Mouse (Mus musculus): ENCODE measurements around the gene Zfp280c. TPM values are rescaled to one million over a fixed set of nuclear protein-coding genes. Genes with fewer than 3 reads are reported as not detected.

Gene Zfp280c
- total RNA-seq (2021) = 10 to 100 TPM; 17.5 to 19.8 TPM
- long read RNA-seq, full-length matches to known transcripts = 1 of 5 reads
- long read RNA-seq, partial matches to known transcripts = 0 of 5 reads
- long read RNA-seq, other reads (novel, unspliced or antisense) = 4 of 5 reads

DNA sequence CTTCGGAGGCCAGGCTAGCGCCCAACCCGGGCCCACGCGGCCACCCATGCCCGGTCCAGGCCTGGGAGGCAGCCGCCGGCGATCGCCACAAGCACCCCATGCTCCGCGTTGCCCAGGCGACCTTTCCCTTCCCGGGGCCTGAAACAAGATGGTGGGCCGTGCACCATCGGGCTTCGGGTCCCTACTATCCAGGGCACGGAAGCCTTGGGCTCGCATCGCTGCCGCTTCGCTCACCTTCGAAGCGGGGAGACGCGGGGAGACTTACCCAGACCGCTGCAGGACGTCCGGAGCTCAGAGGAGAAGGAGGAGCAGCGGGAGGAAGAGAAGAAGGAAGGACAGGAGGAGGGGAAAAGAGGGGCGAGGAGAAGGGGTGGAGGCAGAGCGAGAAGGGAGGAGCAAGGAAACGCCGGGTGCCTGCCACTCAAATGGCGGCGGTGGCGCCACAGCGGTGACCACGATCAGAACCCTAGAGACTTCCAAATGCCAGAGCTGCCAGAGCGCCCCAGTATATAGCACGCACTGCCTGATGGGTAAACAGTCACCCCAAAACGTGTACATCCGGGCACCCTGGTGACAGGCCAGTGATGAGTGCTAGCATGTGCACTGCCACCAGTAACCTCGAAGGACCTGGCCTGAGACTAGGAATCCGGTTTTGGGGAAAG lies at the start of gene Zfp280c:
TSS of gene Zfp280c (minus strand) at position 406 of the 662 bp plus-strand sequence.
- DNase-seq (ENCODE audit: low spot score in 2 of 2) = peak; percentile 58 to 71

GRCm38 (mm10) chrX:48637032-48637431 lies 42.7 kb upstream of the Zfp280c start:
- no peak for DNase-seq (ENCODE audit: low spot score in 2 of 2)

- DNase-seq (ENCODE audit: low spot score in 2 of 2) = no peak
Measured at GRCm38 (mm10) chrX:48624054-48624420, 29.7 kb upstream of the Zfp280c start.

- peak; percentile 79 to 85 for DNase-seq (ENCODE audit: low spot score in 2 of 2)
Measured at GRCm38 (mm10) chrX:48623379-48624053, 29.2 kb upstream of the Zfp280c start, which contains the start of gene Slc25a14. Slc25a14 (plus strand) TSS chrX:48623413.

DNA sequence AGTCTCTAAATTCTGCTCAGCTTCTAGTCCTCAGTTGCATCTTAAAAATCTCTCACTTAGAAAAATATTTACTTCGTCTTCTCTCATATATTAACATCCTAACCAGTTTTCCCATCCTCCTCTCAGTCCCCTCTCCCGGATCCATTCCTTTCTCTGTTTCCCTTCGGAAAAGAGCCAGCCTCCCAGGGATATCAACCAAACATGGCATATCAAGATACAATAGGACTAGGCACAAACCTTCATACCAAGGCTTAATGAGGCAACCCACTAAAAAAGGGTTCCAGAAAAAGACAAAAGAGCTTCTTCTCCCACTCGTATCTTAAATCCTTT lies 28.7 kb upstream of the Zfp280c start:
- no peak for DNase-seq (ENCODE audit: low spot score in 2 of 2)

GRCm38 (mm10) chrX:48604872-48605271 lies 10.6 kb upstream of the Zfp280c start:
- DNase-seq (ENCODE audit: low spot score in 2 of 2) = no peak

DNA sequence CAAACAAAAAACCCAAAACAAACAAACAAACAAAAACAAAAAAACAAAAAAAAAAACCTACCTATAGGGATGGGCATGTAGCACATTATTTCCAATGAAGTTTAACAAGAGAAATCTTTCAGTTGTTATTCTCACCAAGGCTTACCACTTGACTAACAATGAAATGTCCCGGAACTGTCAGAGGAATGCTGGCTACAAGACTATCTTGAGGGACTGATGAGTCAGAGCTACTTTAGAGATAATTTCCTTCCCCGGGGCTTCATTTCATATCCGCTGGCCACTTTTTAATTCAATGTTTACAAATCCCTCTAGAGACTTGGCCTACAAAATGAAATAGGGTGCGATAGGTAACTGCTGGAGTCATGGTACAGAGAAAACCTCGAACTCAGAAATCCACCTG lies 2.6 kb upstream of the Zfp280c start:
- no peak for DNase-seq (ENCODE audit: low spot score in 2 of 2)

DNA sequence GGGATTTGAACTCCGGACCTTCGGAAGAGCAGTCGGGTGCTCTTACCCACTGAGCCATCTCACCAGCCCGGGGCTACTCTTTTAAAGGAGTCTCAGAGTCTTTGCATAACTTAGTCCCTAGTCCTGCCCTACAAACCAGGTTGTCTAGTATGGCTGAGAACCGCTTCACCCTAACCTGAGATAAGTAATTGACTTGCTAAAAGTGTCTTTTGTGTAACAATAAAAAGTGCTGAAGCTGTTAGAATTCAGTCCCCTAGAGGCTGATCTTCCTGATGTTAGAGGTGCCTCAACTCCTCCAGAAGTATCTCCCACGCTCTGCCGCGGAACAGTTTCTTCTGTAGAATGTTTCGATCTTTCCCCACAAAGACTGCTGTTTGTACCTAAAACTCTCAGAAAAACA lies 1.7 kb upstream of the Zfp280c start:
- no peak for DNase-seq (ENCODE audit: low spot score in 2 of 2)

- peak in 1 of 2 experiments; percentile 1 for DNase-seq (ENCODE audit: low spot score in 2 of 2)
Measured at GRCm38 (mm10) chrX:48593721-48594098, 594 bp downstream of the Zfp280c start.

GRCm38 (mm10) chrX:48583332-48583731 lies 11.0 kb downstream of the Zfp280c start:
- no peak for DNase-seq (ENCODE audit: low spot score in 2 of 2)

DNA sequence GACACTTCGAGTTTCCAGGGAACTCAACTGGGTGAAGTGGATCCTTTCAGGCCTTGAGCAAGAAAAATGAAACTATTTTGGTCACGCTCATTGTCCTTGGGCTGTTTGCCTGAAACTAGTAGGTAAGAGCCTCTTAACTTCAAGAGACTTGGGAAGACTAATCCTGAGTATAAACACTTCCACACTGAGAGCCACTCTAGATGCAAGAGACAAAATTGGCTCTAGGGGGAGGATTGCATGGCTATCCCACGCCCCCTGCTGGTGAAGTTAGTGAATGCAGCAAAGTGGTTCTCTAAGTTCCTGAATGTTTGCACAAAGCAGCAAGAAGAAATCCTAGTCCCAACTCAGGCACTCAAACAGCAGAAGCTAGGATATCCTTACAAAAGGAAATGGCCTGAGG lies 62.1 kb downstream of the Zfp280c start:
- DNase-seq (ENCODE audit: low spot score in 2 of 2) = peak; percentile 38 to 83

GRCm38 (mm10) chrX:48526435-48526834 lies 67.9 kb downstream of the Zfp280c start:
- no peak for DNase-seq (ENCODE audit: low spot score in 2 of 2)

DNA sequence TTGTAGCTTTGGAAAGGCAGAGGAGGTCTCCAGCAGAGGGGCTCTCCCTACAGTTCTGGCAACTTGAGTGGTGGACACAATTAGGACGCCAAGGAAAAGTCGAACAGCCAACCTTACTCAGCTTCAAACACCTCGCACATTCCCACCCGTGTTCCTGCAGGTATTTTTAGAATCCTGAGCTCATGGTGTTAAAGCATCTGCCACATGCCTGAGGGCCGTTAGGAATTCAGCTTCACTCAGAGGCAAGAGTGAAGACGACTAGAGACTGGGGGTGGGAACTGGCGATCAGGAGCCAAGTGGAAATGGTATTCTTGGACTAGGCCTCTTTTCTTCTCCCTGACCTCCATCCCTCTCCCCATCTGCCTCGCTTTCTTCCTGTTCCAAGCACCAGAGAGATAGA lies 68.4 kb downstream of the Zfp280c start:
- no peak for DNase-seq (ENCODE audit: low spot score in 2 of 2)

GRCm38 (mm10) chrX:48525332-48525731 lies 69.0 kb downstream of the Zfp280c start:
- no peak for DNase-seq (ENCODE audit: low spot score in 2 of 2)

- DNase-seq (ENCODE audit: low spot score in 2 of 2) = no peak
Measured at GRCm38 (mm10) chrX:48523512-48523911, 70.8 kb downstream of the Zfp280c start.

DNA sequence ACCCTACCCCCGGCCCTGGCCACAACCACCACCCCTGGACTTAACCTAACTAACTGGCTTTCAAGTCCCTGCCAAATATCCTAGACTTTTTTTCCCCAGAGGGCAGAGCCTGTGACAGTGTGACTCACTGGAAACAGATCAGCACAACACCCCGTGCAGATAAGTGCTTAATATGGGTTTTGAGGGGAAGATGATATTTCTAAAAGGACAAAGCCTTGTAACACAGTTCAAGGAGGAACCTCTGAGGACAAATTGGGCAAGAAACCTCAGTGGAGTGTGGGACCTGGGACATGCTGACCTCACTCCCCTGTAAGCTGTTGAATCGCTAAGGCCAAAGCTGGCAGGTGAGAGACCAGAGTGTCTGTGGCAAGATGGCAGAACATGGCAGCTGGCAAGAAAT lies 72.7 kb downstream of the Zfp280c start:
- no peak for DNase-seq (ENCODE audit: low spot score in 2 of 2)

DNA sequence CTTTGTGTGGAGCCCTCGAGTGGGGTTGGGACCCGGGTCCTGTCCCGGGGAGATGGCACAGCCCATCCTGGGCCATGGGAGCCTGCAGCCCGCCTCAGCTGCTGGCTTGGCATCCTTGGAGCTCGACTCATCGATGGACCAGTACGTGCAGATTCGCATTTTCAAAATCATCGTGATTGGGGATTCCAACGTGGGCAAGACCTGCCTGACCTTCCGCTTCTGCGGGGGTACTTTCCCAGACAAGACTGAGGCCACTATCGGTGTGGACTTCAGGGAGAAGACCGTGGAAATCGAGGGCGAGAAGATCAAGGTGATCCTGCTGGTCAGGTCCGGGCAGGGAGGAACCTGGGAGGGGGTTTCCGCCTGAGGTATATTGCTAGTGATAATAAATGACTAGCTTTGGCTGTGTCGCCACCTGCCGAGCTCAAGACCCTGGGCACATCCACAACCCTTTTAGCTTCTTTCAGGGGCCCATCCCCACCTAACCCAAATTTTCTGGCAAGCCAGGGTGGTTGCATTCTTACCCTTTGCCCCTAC lies 74.7 kb downstream of the Zfp280c start:
- DNase-seq (ENCODE audit: low spot score in 2 of 2) = no peak

- peak; percentile 35 to 63 for DNase-seq (ENCODE audit: low spot score in 2 of 2)
Measured at GRCm38 (mm10) chrX:48518808-48519548, 75.3 kb downstream of the Zfp280c start, which contains the start of gene Rab33a. Rab33a (plus strand) TSS chrX:48519285.

- DNase-seq (ENCODE audit: low spot score in 2 of 2) = peak in 1 of 2 experiments; percentile 34
Measured at GRCm38 (mm10) chrX:48518211-48518807, 76.0 kb downstream of the Zfp280c start.

DNA sequence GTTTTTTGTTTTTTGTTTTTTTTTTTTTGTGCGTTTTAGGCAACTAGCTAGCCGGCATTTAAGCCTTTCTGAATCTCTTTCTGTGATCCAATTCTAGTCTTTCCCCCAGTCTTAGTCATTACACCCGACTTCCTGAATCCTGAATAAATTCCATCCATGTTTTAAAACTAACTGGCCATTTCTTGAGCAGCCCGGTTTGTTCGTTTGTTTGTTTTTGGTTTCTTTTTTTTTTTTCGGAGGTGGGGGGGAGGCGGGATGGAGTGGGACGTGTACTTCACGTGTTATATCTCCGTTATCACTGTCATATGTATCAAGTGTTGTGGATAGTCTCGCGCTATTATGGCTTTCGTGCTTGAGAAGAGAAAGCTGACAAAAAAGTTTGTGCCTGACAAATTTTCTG lies 80.5 kb downstream of the Zfp280c start:
- no peak for DNase-seq (ENCODE audit: low spot score in 2 of 2)

DNA sequence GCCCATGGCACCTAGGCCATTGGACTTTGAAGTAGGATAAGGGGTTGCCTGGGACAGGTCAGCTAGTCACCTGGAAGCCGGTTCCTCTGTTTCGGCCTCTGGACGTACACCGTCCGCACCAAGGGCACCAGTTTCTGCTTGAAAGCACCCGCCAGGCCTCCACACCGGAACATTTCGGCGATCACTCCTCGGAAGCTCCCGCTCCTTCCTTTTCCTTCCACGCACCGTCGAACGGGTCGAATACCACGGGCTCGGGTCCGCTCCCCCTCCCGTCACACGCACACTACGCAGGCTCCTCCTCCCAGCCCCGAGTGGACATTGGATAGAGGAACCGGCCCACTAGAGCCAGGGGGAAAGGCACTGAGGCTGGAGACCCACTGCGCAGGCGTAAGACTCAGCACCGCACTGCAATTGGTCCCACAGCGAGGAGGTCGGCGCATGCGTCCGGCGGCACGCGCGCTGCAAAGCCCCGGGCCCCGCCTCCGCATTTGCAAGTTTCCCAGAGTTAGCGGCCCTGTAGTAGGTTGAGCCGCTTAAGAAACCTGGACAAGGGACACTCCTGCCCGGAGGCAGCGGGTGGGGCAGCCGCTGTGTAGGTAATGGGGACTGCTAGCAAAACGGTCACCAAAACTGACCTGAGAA lies 81.0 kb downstream of the Zfp280c start, which contains the start of gene Aifm1:
TSS of gene Aifm1 (minus strand) at position 398 of the 642 bp plus-strand sequence.
- peak; percentile 87 to 90 for DNase-seq (ENCODE audit: low spot score in 2 of 2)

All from layer of hippocampus, adult 18-20 months (tissue).